Mouse (Mus musculus): ENCODE data around the gene Irgq. TPM values are rescaled to one million over a fixed set of nuclear protein-coding genes. Genes with fewer than 3 reads are reported as not detected.
A peak's percentile ranks its signal among the peaks of the same experiment; 100 is the strongest.
"Not testable (repeated sequence)": the region's sequence is repeated elsewhere in the genome, so short reads cannot be mapped to it uniquely, and the experiment has no call there.

Gene Irgq
- polyA plus RNA-seq (2016; fragmentation: Nextera tagmentation; extraction: Ambion mirVana): 6.5 and 8.4 TPM in 2 replicates

- Histone ChIP-seq H3K36me3 (peaks cover 28% of the 10 kb centered on the region), H3K27me3 (ENCODE audit: low read depth, poor library complexity, severe bottlenecking) (peaks cover 35% of the 10 kb centered on the region), H3K4me3 (peak within 1 kb of the TSS; percentile 64), H3K4me1 (peaks cover 39% of the 10 kb centered on the region), H3K9me3 (replicated peaks) (no peaks in the 10 kb centered on the region), H3K27ac (peak within 1 kb of the TSS; percentile 92)
- WGBS: under 1% methylated on average over 44 of the region's 44 CpGs
- DNase-seq (ENCODE audit: low spot score): peak; percentile 98
These were observed at the start of gene Irgq for GRCm38 (mm10) chr7:24530062-24530931. Gene Irgq (plus strand): TSS chr7:24530689.

GRCm38 (mm10) chr7:24480986-24481473, 49.5 kb upstream of the Irgq start:
- DNase-seq (ENCODE audit: low spot score): no peak
- WGBS: 13% methylated on average over 14 of the region's 14 CpGs
- Histone ChIP-seq H3K9me3 (replicated peaks) (no peaks in the 10 kb centered on the region), H3K27ac (peak overlapping the region; percentile 82), H3K4me3 (peak overlapping the region; percentile 84), H3K4me1 (peaks cover 19% of the 10 kb centered on the region), H3K27me3 (ENCODE audit: low read depth, poor library complexity, severe bottlenecking) (peaks cover 74% of the 10 kb centered on the region), H3K36me3 (no peaks in the 10 kb centered on the region)

GRCm38 (mm10) chr7:24481474-24482207, 48.8 kb upstream of the Irgq start, which contains the start of gene Cadm4:
Gene Cadm4 (plus strand): TSS chr7:24482023.
- peaks cover 78% of the 10 kb centered on the region for H3K27me3 ChIP-seq (ENCODE audit: low read depth, poor library complexity, severe bottlenecking)
- H3K4me3 ChIP-seq: peak within 1 kb of the TSS; percentile 84
- no peaks in the 10 kb centered on the region for H3K9me3 ChIP-seq (replicated peaks)
- H3K27ac ChIP-seq: peak within 1 kb of the TSS; percentile 82
- no peaks in the 10 kb centered on the region for H3K36me3 ChIP-seq
- H3K4me1 ChIP-seq: peaks cover 26% of the 10 kb centered on the region
- under 1% methylated on average over 78 of the region's 83 CpGs for WGBS
- DNase-seq (ENCODE audit: low spot score): peak; percentile 95

- Histone ChIP-seq H3K4me1 (peaks cover 31% of the 10 kb centered on the region), H3K36me3 (no peaks in the 10 kb centered on the region), H3K27ac (peak overlapping the region; percentile 82), H3K9me3 (replicated peaks) (no peaks in the 10 kb centered on the region), H3K4me3 (peak overlapping the region; percentile 84), H3K27me3 (ENCODE audit: low read depth, poor library complexity, severe bottlenecking) (peaks cover 78% of the 10 kb centered on the region)
- DNase-seq (ENCODE audit: low spot score): no peak
- 3% methylated on average over 22 of the region's 38 CpGs for WGBS
These were observed 48.1 kb upstream of the Irgq start for GRCm38 (mm10) chr7:24482208-24483020.

- 44% methylated on average over 6 of the region's 6 CpGs for WGBS
- not testable (repeated sequence) for H3K9me3 ChIP-seq (replicated peaks); H3K36me3 ChIP-seq; DNase-seq (ENCODE audit: low spot score); H3K27ac ChIP-seq
- peaks cover 31% of the 10 kb centered on the region for H3K4me1 ChIP-seq
- H3K27me3 ChIP-seq (ENCODE audit: low read depth, poor library complexity, severe bottlenecking): peaks cover 78% of the 10 kb centered on the region
- H3K4me3 ChIP-seq: peak overlapping the region; percentile 84
These were observed 47.2 kb upstream of the Irgq start for GRCm38 (mm10) chr7:24483291-24483690.

- 0 out of 2 replicates have a peak overlapping the region, but pooled peaks have one; percentile 27 for H3K27ac ChIP-seq
- 78% methylated on average over 9 of the region's 9 CpGs for WGBS
- no peak for DNase-seq (ENCODE audit: low spot score)
- peaks cover 31% of the 10 kb centered on the region for H3K4me1 ChIP-seq
- H3K36me3 ChIP-seq: no peaks in the 10 kb centered on the region
- H3K27me3 ChIP-seq (ENCODE audit: low read depth, poor library complexity, severe bottlenecking): peaks cover 58% of the 10 kb centered on the region
- no peak overlapping the region for H3K4me3 ChIP-seq
- no peaks in the 10 kb centered on the region for H3K9me3 ChIP-seq (replicated peaks)
These were observed 45.0 kb upstream of the Irgq start for GRCm38 (mm10) chr7:24485481-24485880.

- Histone ChIP-seq H3K4me1 (peaks cover 21% of the 10 kb centered on the region), H3K9me3 (replicated peaks) (no peaks in the 10 kb centered on the region), H3K27ac (no peak overlapping the region; the same call in 1 of the 2 replicates), H3K27me3 (ENCODE audit: low read depth, poor library complexity, severe bottlenecking) (peaks cover 46% of the 10 kb centered on the region), H3K36me3 (no peaks in the 10 kb centered on the region), H3K4me3 (no peak overlapping the region)
- WGBS: 61% methylated on average over 9 of the region's 9 CpGs
- no peak for DNase-seq (ENCODE audit: low spot score)
These were observed 43.8 kb upstream of the Irgq start for GRCm38 (mm10) chr7:24486654-24487130.

- Histone ChIP-seq H3K4me1 (peaks cover 20% of the 10 kb centered on the region), H3K9me3 (replicated peaks) (no peaks in the 10 kb centered on the region), H3K27ac (no peak overlapping the region), H3K27me3 (ENCODE audit: low read depth, poor library complexity, severe bottlenecking) (peaks cover 39% of the 10 kb centered on the region), H3K36me3 (no peaks in the 10 kb centered on the region), H3K4me3 (no peak overlapping the region)
- WGBS: 35% methylated on average over 3 of the region's 3 CpGs
- DNase-seq (ENCODE audit: low spot score): no peak
These were observed 43.1 kb upstream of the Irgq start for GRCm38 (mm10) chr7:24487403-24487802.

GRCm38 (mm10) chr7:24488303-24488702, 42.2 kb upstream of the Irgq start:
- Histone ChIP-seq H3K9me3 (replicated peaks) (no peaks in the 10 kb centered on the region), H3K27ac (no peak overlapping the region), H3K27me3 (ENCODE audit: low read depth, poor library complexity, severe bottlenecking) (peaks cover 30% of the 10 kb centered on the region), H3K36me3 (no peaks in the 10 kb centered on the region), H3K4me3 (no peak overlapping the region), H3K4me1 (peaks cover 12% of the 10 kb centered on the region)
- no peak for DNase-seq (ENCODE audit: low spot score)
- 87% methylated on average over 8 of the region's 8 CpGs for WGBS

- H3K9me3 ChIP-seq (replicated peaks): no peaks in the 10 kb centered on the region
- peaks cover 65% of the 10 kb centered on the region for H3K27me3 ChIP-seq (ENCODE audit: low read depth, poor library complexity, severe bottlenecking)
- WGBS: 12% methylated on average over 43 of the region's 43 CpGs
- peak overlapping the region; percentile 44; the same call in 1 of the 2 replicates for H3K27ac ChIP-seq
- H3K4me3 ChIP-seq: peak overlapping the region; percentile 55
- H3K36me3 ChIP-seq: peaks cover 3% of the 10 kb centered on the region; the same call in 1 of the 2 replicates
- DNase-seq (ENCODE audit: low spot score): peak; percentile 71
- H3K4me1 ChIP-seq: peaks cover 33% of the 10 kb centered on the region
These were observed 30.5 kb upstream of the Irgq start for GRCm38 (mm10) chr7:24499856-24500577.

- WGBS: 24% methylated on average over 7 of the region's 7 CpGs
- no peaks in the 10 kb centered on the region for H3K9me3 ChIP-seq (replicated peaks)
- no peak overlapping the region for H3K27ac ChIP-seq
- peaks cover 65% of the 10 kb centered on the region for H3K27me3 ChIP-seq (ENCODE audit: low read depth, poor library complexity, severe bottlenecking)
- H3K4me3 ChIP-seq: no peak overlapping the region
- H3K4me1 ChIP-seq: peaks cover 42% of the 10 kb centered on the region
- peak; percentile 59 for DNase-seq (ENCODE audit: low spot score)
- H3K36me3 ChIP-seq: peaks cover 3% of the 10 kb centered on the region; the same call in 1 of the 2 replicates
These were observed 29.6 kb upstream of the Irgq start for GRCm38 (mm10) chr7:24500929-24501328.
